Mouse (Mus musculus) ES-E14 (cell line): ENCODE data around the gene Nup107.

Experiments
- CHD2 ChIP-seq: IDR thresholded peaks from 2 replicates; pipeline ENCODE4 v1.6.1; 2014; ENCODE audit warnings: mild to moderate bottlenecking, low read depth, low read length, inconsistent platforms
- HCFC1 ChIP-seq: IDR thresholded peaks from 2 replicates; pipeline ENCODE4 v1.6.1; 2012; ENCODE audit warnings: low read length, inconsistent platforms, borderline replicate concordance; ENCODE audit not compliant: insufficient read depth
- MAFK ChIP-seq: IDR thresholded peaks from 2 replicates; pipeline ENCODE4 v1.6.1; 2014; ENCODE audit warnings: mild to moderate bottlenecking, low read depth, low read length, inconsistent platforms; ENCODE audit not compliant: insufficient read depth
- ZC3H11A ChIP-seq: IDR thresholded peaks from 2 replicates; pipeline ENCODE4 v1.6.1; 2012; ENCODE audit warnings: low read depth, mild to moderate bottlenecking, inconsistent platforms, low read length, borderline replicate concordance
- ZNF384 ChIP-seq: IDR thresholded peaks from 2 replicates; pipeline ENCODE4 v1.6.1; 2012; ENCODE audit warnings: low read depth, low read length, inconsistent platforms

GRCm38 (mm10) chr10:117738928-117739647, 53.4 kb downstream of the Nup107 start:
- TF ChIP-seq CHD2 (no peak), MAFK (no peak), ZC3H11A (no peak), ZNF384 (no peak), HCFC1 (no peak)
